17 mouse cellular contexts compared by ENCODE assay signal in the genomic region with DNA sequence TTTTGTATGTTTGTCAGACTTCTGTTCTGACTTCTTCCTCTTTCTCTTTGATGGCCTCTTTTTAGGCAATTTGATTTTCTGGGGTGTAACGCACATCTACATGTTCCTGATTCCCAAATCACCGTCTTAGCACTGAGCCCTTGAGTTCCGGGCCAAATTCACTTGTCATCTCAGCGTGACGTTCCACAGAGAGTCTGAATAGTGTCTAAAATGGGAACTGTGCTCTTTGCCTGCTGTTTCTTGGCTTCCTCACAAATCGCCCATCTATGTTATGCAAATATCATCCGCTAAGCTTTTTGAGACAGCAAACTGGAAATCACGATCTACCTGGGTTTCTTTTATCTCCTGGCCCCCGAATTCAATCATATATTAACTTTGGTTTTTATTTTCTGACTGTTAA.
A peak's percentile ranks its signal among the peaks of the same experiment; 100 is the strongest.
DNase-seq lines count a peak whose midpoint lies in the region; ATAC-seq and TF ChIP-seq lines count a peak whose summit lies in the region.
"Had no signal": no experiment of that assay in that cellular context is flagged by ENCODE, and none has a peak within 500 bp of the region (broad histone marks: within the 10 kb centered on the region; RNA-seq: fewer than 3 reads in every experiment).

No protein-coding gene starts in this region.

- no peaks in the 10 kb centered on the region for H3K27me3 ChIP-seq in forebrain, embryonic 14.5 days (replicated peaks; ENCODE audit: control insufficient read depth, insufficient read depth, low read length)
- H3K27me3 ChIP-seq in forebrain, embryonic 11.5 days (ENCODE audit: control insufficient read depth, insufficient read depth, low read length), result no peaks in the 10 kb centered on the region
- H3K27me3 ChIP-seq: embryonic facial prominence, embryonic 15.5 days; heart, embryonic 15.5 days; hindbrain, embryonic 13.5 days; midbrain, embryonic 13.5 days had no signal

- WGBS in forebrain, embryonic 14.5 days, result 32% methylated on average over 9 of the region's 9 CpGs
- 83% methylated on average over 9 of the region's 9 CpGs for WGBS in forebrain, embryonic 11.5 days

- intact Hi-C loops in left cerebral cortex, postnatal 25 days (cut with DNase I), result no loop called here

- TF ChIP-seq POLR2A in brain, embryonic 14.5 days (IDR thresholded peaks at IDR 0.05; ENCODE audit: borderline replicate concordance, extremely low read depth, insufficient read depth, insufficient read length, poor library complexity, severe bottlenecking), result no peak

- DNase-seq in forebrain, embryonic 14.5 days (ENCODE audit: low spot score), result peak; percentile 58
- DNase-seq in forebrain, embryonic 11.5 days (ENCODE audit: low spot score), result no peak
- peak; percentile 12 to 72 for DNase-seq in left cerebral cortex, postnatal 25 days (ENCODE audit: low spot score in 2 of 2)
- DNase-seq in left cerebral cortex, adult 11 months (ENCODE audit: low spot score), result no peak
- DNase-seq in brain, embryonic 14.5 days (ENCODE audit: low read depth), result peak; percentile 65
- DNase-seq in cerebellum, postnatal 36 days, result peak; percentile 30 to 58
- DNase-seq in spleen, postnatal 10 days (ENCODE audit: low spot score in 2 of 2), result no peak
- DNase-seq: heart, adult 11 months; liver; lung, adult 2 months had no signal

- H3K27ac ChIP-seq in forebrain, embryonic 14.5 days (ENCODE audit: low read depth, low read length), result no peak overlapping the region
- H3K27ac ChIP-seq in forebrain, embryonic 11.5 days (ENCODE audit: low read depth, low read length), result no peak overlapping the region
- H3K27ac ChIP-seq: embryonic facial prominence, embryonic 15.5 days; heart, embryonic 15.5 days; hindbrain, embryonic 13.5 days; macrophage; midbrain, embryonic 13.5 days had no signal

- no peaks in the 10 kb centered on the region for H3K4me1 ChIP-seq in forebrain, embryonic 14.5 days (ENCODE audit: control insufficient read depth, insufficient read depth, low read length)
- no peaks in the 10 kb centered on the region for H3K4me1 ChIP-seq in forebrain, embryonic 11.5 days (replicated peaks; ENCODE audit: control insufficient read depth, insufficient read depth, low read length)
- H3K4me1 ChIP-seq: embryonic facial prominence, embryonic 15.5 days; heart, embryonic 15.5 days; hindbrain, embryonic 13.5 days; midbrain, embryonic 13.5 days had no signal

- H3K4me3 ChIP-seq in forebrain, embryonic 14.5 days (ENCODE audit: low read depth, low read length), result no peak overlapping the region
- no peak overlapping the region for H3K4me3 ChIP-seq in forebrain, embryonic 11.5 days (ENCODE audit: low read depth, low read length)
- H3K4me3 ChIP-seq: embryonic facial prominence, embryonic 15.5 days; heart, embryonic 15.5 days; hindbrain, embryonic 13.5 days; midbrain, embryonic 13.5 days had no signal

- H3K9me3 ChIP-seq in forebrain, embryonic 14.5 days (replicated peaks; ENCODE audit: control insufficient read depth, low read length), result no peaks in the 10 kb centered on the region
- no peaks in the 10 kb centered on the region for H3K9me3 ChIP-seq in forebrain, embryonic 11.5 days (ENCODE audit: control insufficient read depth, low read length)
- H3K9me3 ChIP-seq: embryonic facial prominence, embryonic 15.5 days; heart, embryonic 15.5 days; hindbrain, embryonic 13.5 days; midbrain, embryonic 13.5 days had no signal

- H3K4me2 ChIP-seq in forebrain, embryonic 14.5 days (ENCODE audit: low read length), result no peak overlapping the region
- no peak overlapping the region for H3K4me2 ChIP-seq in forebrain, embryonic 11.5 days (ENCODE audit: low read depth, low read length, severe bottlenecking)
- H3K4me2 ChIP-seq: embryonic facial prominence, embryonic 15.5 days; heart, embryonic 15.5 days; hindbrain, embryonic 13.5 days; midbrain, embryonic 13.5 days had no signal

- no peak overlapping the region for H3K9ac ChIP-seq in forebrain, embryonic 14.5 days (ENCODE audit: low read length)
- H3K9ac ChIP-seq in forebrain, embryonic 11.5 days (ENCODE audit: low read length), result no peak overlapping the region
- H3K9ac ChIP-seq: embryonic facial prominence, embryonic 15.5 days; heart, embryonic 15.5 days; hindbrain, embryonic 13.5 days; midbrain, embryonic 13.5 days had no signal

- ATAC-seq in forebrain, embryonic 14.5 days, result no peak
- no peak for ATAC-seq in forebrain, embryonic 11.5 days (replicated peaks; ENCODE audit: low FRiP score)
- no peak for ATAC-seq in erythroid progenitor cell, adult 5-6 weeks (replicated peaks; ENCODE audit: low FRiP score, poor library complexity, severe bottlenecking)
- ATAC-seq: intestine, embryonic 16.5 days; midbrain, embryonic 13.5 days had no signal

- no peak for TF ChIP-seq CTCF in brain, embryonic 14.5 days (IDR thresholded peaks at IDR 0.05; ENCODE audit: borderline replicate concordance, extremely low read depth, insufficient read depth, insufficient read length)

- H3K36me3 ChIP-seq in forebrain, embryonic 14.5 days (ENCODE audit: control insufficient read depth, insufficient read depth, low read length), result no peaks in the 10 kb centered on the region
- H3K36me3 ChIP-seq in forebrain, embryonic 11.5 days (ENCODE audit: control insufficient read depth, insufficient read depth, low read length), result no peaks in the 10 kb centered on the region
- H3K36me3 ChIP-seq: embryonic facial prominence, embryonic 15.5 days; heart, embryonic 15.5 days; hindbrain, embryonic 13.5 days; midbrain, embryonic 13.5 days had no signal

Comparison
In these comparisons a context has a peak if more than half of its experiments do, and no peak if none do; other contexts are left out.
1. DNase-seq: peak in forebrain, embryonic 14.5 days (single experiment), left cerebral cortex, postnatal 25 days (2 of 2), brain, embryonic 14.5 days (single experiment) and cerebellum, postnatal 36 days (2 of 2); none in forebrain, embryonic 11.5 days (single experiment), left cerebral cortex, adult 11 months (single experiment) and spleen, postnatal 10 days (0 of 2).